Comparison of ENCODE assay signal across 22 mouse cellular contexts in the genomic region with DNA sequence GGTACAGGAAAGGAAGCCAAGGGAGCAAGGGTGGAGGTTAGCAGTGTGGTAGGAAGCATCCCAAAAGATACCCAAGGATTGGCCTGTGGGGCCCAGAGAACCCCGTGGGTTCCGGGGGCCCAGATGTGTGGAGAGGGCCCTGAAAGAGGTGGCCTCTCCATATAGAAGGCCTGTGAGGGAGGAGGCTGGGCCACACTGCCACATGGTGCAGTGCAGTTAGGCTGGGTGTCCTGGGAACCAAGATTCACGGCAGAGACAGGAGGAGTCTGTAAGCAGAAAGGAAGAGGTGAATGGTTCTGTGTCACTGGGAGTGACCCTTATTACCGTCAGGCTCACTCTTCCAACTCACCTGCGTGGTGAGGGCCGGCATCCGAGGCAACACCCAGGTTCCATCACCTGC. TPM values are rescaled to one million over a fixed set of nuclear protein-coding genes. Genes with fewer than 3 reads are reported as not detected.
DNase-seq lines count a peak whose midpoint lies in the region; ATAC-seq lines count a peak whose summit lies in the region.
"Had no signal": no experiment of that assay in that cellular context is flagged by ENCODE, and none has a peak within 500 bp of the region (broad histone marks: within the 10 kb centered on the region; RNA-seq: fewer than 3 reads in every experiment).

No protein-coding gene starts in this region.

- H3K4me1 ChIP-seq in hindbrain, embryonic 15.5 days (replicated peaks) = peaks cover 7% of the 10 kb centered on the region
- H3K4me1 ChIP-seq in hindbrain, embryonic 10.5 days (replicated peaks) = peaks cover 5% of the 10 kb centered on the region
- peaks cover under 1% of the 10 kb centered on the region; the same call in 1 of the 2 replicates for H3K4me1 ChIP-seq in embryonic facial prominence, embryonic 12.5 days
- H3K4me1 ChIP-seq in kidney, embryonic 15.5 days = peaks cover 4% of the 10 kb centered on the region

- no peaks in the 10 kb centered on the region for H3K9me3 ChIP-seq in hindbrain, embryonic 15.5 days
- H3K9me3 ChIP-seq in hindbrain, embryonic 10.5 days = no peaks in the 10 kb centered on the region
- no peaks in the 10 kb centered on the region for H3K9me3 ChIP-seq in embryonic facial prominence, embryonic 12.5 days
- no peaks in the 10 kb centered on the region for H3K9me3 ChIP-seq in kidney, embryonic 15.5 days (replicated peaks)
- H3K9me3 ChIP-seq: embryonic facial prominence, embryonic 15.5 days; forebrain, embryonic 10.5 days; forebrain, embryonic 15.5 days; heart, embryonic 13.5 days had no signal

- no peaks in the 10 kb centered on the region for H3K27me3 ChIP-seq in hindbrain, embryonic 15.5 days
- no peaks in the 10 kb centered on the region for H3K27me3 ChIP-seq in hindbrain, embryonic 10.5 days (ENCODE audit: insufficient read depth, poor library complexity, severe bottlenecking)
- no peaks in the 10 kb centered on the region for H3K27me3 ChIP-seq in embryonic facial prominence, embryonic 12.5 days
- no peaks in the 10 kb centered on the region for H3K27me3 ChIP-seq in kidney, embryonic 15.5 days
- H3K27me3 ChIP-seq: CH12.LX; embryonic facial prominence, embryonic 15.5 days; forebrain, embryonic 15.5 days; heart, embryonic 13.5 days had no signal

- H3K9ac ChIP-seq in hindbrain, embryonic 15.5 days = no peak overlapping the region
- H3K9ac ChIP-seq in embryonic facial prominence, embryonic 12.5 days = no peak overlapping the region
- no peak overlapping the region for H3K9ac ChIP-seq in kidney, embryonic 15.5 days
- H3K9ac ChIP-seq: embryonic facial prominence, embryonic 15.5 days; forebrain, embryonic 15.5 days; heart, embryonic 13.5 days; hindbrain, embryonic 14.5 days had no signal

- no peak overlapping the region for H3K27ac ChIP-seq in hindbrain, embryonic 15.5 days (replicated peaks)
- H3K27ac ChIP-seq in hindbrain, embryonic 10.5 days = no peak overlapping the region
- H3K27ac ChIP-seq in embryonic facial prominence, embryonic 12.5 days = no peak overlapping the region
- H3K27ac ChIP-seq in kidney, embryonic 15.5 days = no peak overlapping the region
- H3K27ac ChIP-seq: embryonic facial prominence, embryonic 15.5 days; forebrain, embryonic 10.5 days; forebrain, embryonic 15.5 days; heart, adult 2 months; heart, embryonic 13.5 days; hindbrain, embryonic 14.5 days had no signal

- no peak overlapping the region for H3K4me2 ChIP-seq in hindbrain, embryonic 15.5 days
- H3K4me2 ChIP-seq in embryonic facial prominence, embryonic 12.5 days (replicated peaks) = no peak overlapping the region
- H3K4me2 ChIP-seq in kidney, embryonic 15.5 days = no peak overlapping the region
- H3K4me2 ChIP-seq: embryonic facial prominence, embryonic 15.5 days; forebrain, embryonic 15.5 days; heart, embryonic 13.5 days; hindbrain, embryonic 14.5 days had no signal

- DNase-seq in hindbrain, embryonic 10.5 days (ENCODE audit: low spot score) = no peak
- peak; percentile 34 for DNase-seq in testis, postnatal 10 days (ENCODE audit: low spot score)
- DNase-seq in testis, postnatal 14 days (ENCODE audit: low spot score) = no peak
- DNase-seq: adrenal gland, postnatal 10 days; cerebellum, adult 11 months; cerebellum, adult 8-10 months; embryo, embryonic 11 days; gastrocnemius, postnatal 10 days; heart, adult 2 months; heart, postnatal 4 days; kidney, adult 11 months had no signal

- peaks cover 13% of the 10 kb centered on the region for H3K36me3 ChIP-seq in hindbrain, embryonic 15.5 days
- peaks cover 66% of the 10 kb centered on the region for H3K36me3 ChIP-seq in hindbrain, embryonic 10.5 days
- peaks cover 45% of the 10 kb centered on the region for H3K36me3 ChIP-seq in embryonic facial prominence, embryonic 12.5 days
- H3K36me3 ChIP-seq in kidney, embryonic 15.5 days = peaks cover 59% of the 10 kb centered on the region

- H3K4me3 ChIP-seq in hindbrain, embryonic 15.5 days = no peak overlapping the region
- no peak overlapping the region for H3K4me3 ChIP-seq in hindbrain, embryonic 10.5 days
- no peak overlapping the region for H3K4me3 ChIP-seq in embryonic facial prominence, embryonic 12.5 days
- H3K4me3 ChIP-seq in kidney, embryonic 15.5 days (replicated peaks) = no peak overlapping the region
- H3K4me3 ChIP-seq: embryonic facial prominence, embryonic 15.5 days; erythroblast, embryonic 14.5 days; forebrain, embryonic 10.5 days; forebrain, embryonic 15.5 days; heart, adult 2 months; heart, embryonic 13.5 days had no signal

- ATAC-seq in hindbrain, embryonic 15.5 days (ENCODE audit: low FRiP score, low read depth) = 0 out of 2 replicates have a peak, but pooled peaks have one; percentile 24
- peak; percentile 54; the same call in 1 of the 2 replicates for ATAC-seq in embryonic facial prominence, embryonic 12.5 days (ENCODE audit: insufficient number of reproducible peaks, insufficient read depth, low FRiP score, low TSS enrichment)
- no peak for ATAC-seq in kidney, embryonic 15.5 days (replicated peaks; ENCODE audit: low FRiP score)
- ATAC-seq: forebrain, embryonic 15.5 days; inflammation-experienced regulatory T-cells, adult 6 months had no signal

- 94% methylated on average over 7 of the region's 7 CpGs for WGBS in hindbrain, embryonic 15.5 days
- WGBS in hindbrain, embryonic 10.5 days = 88% methylated on average over 7 of the region's 7 CpGs
- 91% methylated on average over 7 of the region's 7 CpGs for WGBS in embryonic facial prominence, embryonic 12.5 days
- WGBS in kidney, embryonic 15.5 days = 90% methylated on average over 7 of the region's 7 CpGs

RNA-seq across cellular contexts. Expression of a gene that starts 5.7 kb away (rescaled TPM):
- 101 and 135 TPM in 2 replicates for polyA plus RNA-seq in hindbrain, embryonic 15.5 days (2015; fragmentation: Nextera tagmentation; extraction: Ambion mirVana)
- polyA plus RNA-seq in hindbrain, embryonic 10.5 days (2016; fragmentation: Nextera tagmentation; extraction: Ambion mirVana) = 40.1 and 79.4 TPM in 2 replicates
- 20.0 and 26.5 TPM in 2 replicates for polyA plus RNA-seq in embryonic facial prominence, embryonic 12.5 days (2016; fragmentation: Nextera tagmentation; extraction: Ambion mirVana)
- 11.7 and 16.0 TPM in 2 replicates for polyA plus RNA-seq in kidney, embryonic 15.5 days (2015; fragmentation: Nextera tagmentation; extraction: Ambion mirVana)

RNA-seq across cellular contexts. Expression of a gene that starts 11.4 kb away (rescaled TPM):
- 11.1 and 13.2 TPM in 2 replicates for polyA plus RNA-seq in hindbrain, embryonic 15.5 days (2015; fragmentation: Nextera tagmentation; extraction: Ambion mirVana)
- polyA plus RNA-seq in hindbrain, embryonic 10.5 days (2016; fragmentation: Nextera tagmentation; extraction: Ambion mirVana) = 4.1 and 5.3 TPM in 2 replicates
- polyA plus RNA-seq in embryonic facial prominence, embryonic 12.5 days (2016; fragmentation: Nextera tagmentation; extraction: Ambion mirVana) = 8.5 and 9.2 TPM in 2 replicates
- 12.8 and 20.1 TPM in 2 replicates for polyA plus RNA-seq in kidney, embryonic 15.5 days (2015; fragmentation: Nextera tagmentation; extraction: Ambion mirVana)

RNA-seq across cellular contexts. Expression of a gene that starts 11.5 kb away (rescaled TPM):
- 8.4 and 9.1 TPM in 2 replicates for polyA plus RNA-seq in hindbrain, embryonic 15.5 days (2015; fragmentation: Nextera tagmentation; extraction: Ambion mirVana)
- 13.8 and 15.1 TPM in 2 replicates for polyA plus RNA-seq in hindbrain, embryonic 10.5 days (2016; fragmentation: Nextera tagmentation; extraction: Ambion mirVana)
- 15.6 and 16.0 TPM in 2 replicates for polyA plus RNA-seq in embryonic facial prominence, embryonic 12.5 days (2016; fragmentation: Nextera tagmentation; extraction: Ambion mirVana)
- 14.1 and 18.6 TPM in 2 replicates for polyA plus RNA-seq in kidney, embryonic 15.5 days (2015; fragmentation: Nextera tagmentation; extraction: Ambion mirVana)

RNA-seq across cellular contexts. Expression of a gene that starts 19.1 kb away (rescaled TPM):
- polyA plus RNA-seq in hindbrain, embryonic 15.5 days (2015; fragmentation: Nextera tagmentation; extraction: Ambion mirVana) = 52.7 and 53.1 TPM in 2 replicates
- polyA plus RNA-seq in hindbrain, embryonic 10.5 days (2016; fragmentation: Nextera tagmentation; extraction: Ambion mirVana) = 47.6 and 50.2 TPM in 2 replicates
- polyA plus RNA-seq in embryonic facial prominence, embryonic 12.5 days (2016; fragmentation: Nextera tagmentation; extraction: Ambion mirVana) = 44.7 and 49.1 TPM in 2 replicates
- 37.6 and 40.5 TPM in 2 replicates for polyA plus RNA-seq in kidney, embryonic 15.5 days (2015; fragmentation: Nextera tagmentation; extraction: Ambion mirVana)

RNA-seq across cellular contexts. Expression of a gene that starts 22.5 kb away (rescaled TPM):
- polyA plus RNA-seq in hindbrain, embryonic 15.5 days (2015; fragmentation: Nextera tagmentation; extraction: Ambion mirVana) = 89.7 and 92.1 TPM in 2 replicates
- polyA plus RNA-seq in hindbrain, embryonic 10.5 days (2016; fragmentation: Nextera tagmentation; extraction: Ambion mirVana) = 96.0 and 106 TPM in 2 replicates
- polyA plus RNA-seq in embryonic facial prominence, embryonic 12.5 days (2016; fragmentation: Nextera tagmentation; extraction: Ambion mirVana) = 94.1 TPM in 2 replicates
- polyA plus RNA-seq in kidney, embryonic 15.5 days (2015; fragmentation: Nextera tagmentation; extraction: Ambion mirVana) = 94.8 and 102 TPM in 2 replicates
